Mouse (Mus musculus) forebrain, embryonic 10.5 days (tissue): ENCODE measurements around the gene Ankrd2. TPM values are rescaled to one million over a fixed set of nuclear protein-coding genes. Genes with fewer than 3 reads are reported as not detected.

Experiments
- DNase-seq: peaks from one replicate; pipeline ENCODE4 v3.0.0-alpha.2; 2017; ENCODE audit warnings: low spot score; ENCODE audit errors: extremely low spot score
- H3K27ac ChIP-seq: fragments of 300-500 bp; sonication (generic); 2 replicates; pipeline ENCODE4 v1.5.1; 2016; ENCODE audit warnings: mild to moderate bottlenecking
- H3K27me3 ChIP-seq: fragments of 300-500 bp; sonication (generic); 2 replicates; pipeline ENCODE4 v1.6.1; 2016; ENCODE audit warnings: mild to moderate bottlenecking; ENCODE audit not compliant: poor library complexity, severe bottlenecking
- H3K36me3 ChIP-seq: fragments of 300-500 bp; sonication (generic); replicated peaks from 2 replicates; pipeline ENCODE4 v1.6.1; 2016; ENCODE audit warnings: mild to moderate bottlenecking, moderate library complexity
- H3K4me1 ChIP-seq: fragments of 300-500 bp; sonication (generic); 2 replicates; pipeline ENCODE4 v1.6.1; 2016
- H3K4me3 ChIP-seq: fragments of 300-500 bp; sonication (generic); 2 replicates; pipeline ENCODE4 v1.5.1; 2016; ENCODE audit warnings: mild to moderate bottlenecking, moderate library complexity
- H3K9me3 ChIP-seq: fragments of 300-500 bp; sonication (generic); 2 replicates; pipeline ENCODE4 v1.6.1; 2016; ENCODE audit warnings: mild to moderate bottlenecking, moderate library complexity
- WGBS: fragments of 180-500 bp; shearing (Covaris S2); methylation state at CpG from one replicate; pipeline ENCODE4 v1.1.7; 2016; 5-methylcytosine and 5-hydroxymethylcytosine counted together
- polyA plus RNA-seq: library from polyadenylated mRNA; unstranded; fragments of >200 nt; fragmentation: Nextera tagmentation; extraction: Ambion mirVana; gene quantifications from 2 replicates; pipeline ENCODE4 v1.2.1, GENCODE M21; 2016

Gene Ankrd2
- polyA plus RNA-seq, 1 experiment from 2014 or later, result not detected

DNA sequence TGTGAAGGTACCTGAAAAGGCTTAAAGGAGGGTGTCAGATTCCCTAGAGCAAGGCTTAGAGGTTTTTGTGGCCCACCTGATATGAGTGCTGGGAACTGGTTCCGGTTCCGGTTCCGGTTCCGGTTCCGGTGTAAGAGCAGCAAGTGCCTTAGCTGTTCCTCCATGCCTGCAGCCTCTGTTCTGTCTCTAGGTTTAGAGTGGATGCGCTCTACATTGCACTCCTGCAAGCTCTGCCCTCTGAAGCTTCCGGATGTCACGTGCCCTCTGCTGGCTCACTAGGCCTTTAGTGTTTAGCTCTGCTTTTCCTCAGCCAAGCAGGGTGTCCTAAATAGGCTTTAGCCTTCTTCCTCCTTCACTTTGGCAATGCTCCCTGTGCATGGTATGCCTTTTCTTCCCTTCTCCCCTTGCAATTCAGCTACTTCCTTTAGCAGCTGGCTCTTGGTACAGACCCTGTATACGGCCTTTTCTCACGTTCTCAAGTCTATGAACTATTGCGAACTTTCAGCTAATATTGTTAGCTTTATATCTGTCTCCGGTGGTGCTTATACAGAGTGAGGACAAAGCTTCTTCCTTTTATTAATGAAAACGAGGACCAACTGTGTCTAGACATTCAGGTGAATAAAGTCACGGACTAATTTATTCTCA lies 53.4 kb downstream of the Ankrd2 start:
- peak; percentile 49 for DNase-seq
- H3K4me1 ChIP-seq, result peaks cover 39% of the 10 kb centered on the region
- 27% methylated on average over 14 of the region's 14 CpGs for WGBS
- H3K27ac ChIP-seq, result peak overlapping the region; percentile 91
- no peaks in the 10 kb centered on the region for H3K27me3 ChIP-seq
- H3K9me3 ChIP-seq, result no peaks in the 10 kb centered on the region
- H3K36me3 ChIP-seq, result peaks cover 15% of the 10 kb centered on the region
- peak overlapping the region; percentile 76 for H3K4me3 ChIP-seq

DNA sequence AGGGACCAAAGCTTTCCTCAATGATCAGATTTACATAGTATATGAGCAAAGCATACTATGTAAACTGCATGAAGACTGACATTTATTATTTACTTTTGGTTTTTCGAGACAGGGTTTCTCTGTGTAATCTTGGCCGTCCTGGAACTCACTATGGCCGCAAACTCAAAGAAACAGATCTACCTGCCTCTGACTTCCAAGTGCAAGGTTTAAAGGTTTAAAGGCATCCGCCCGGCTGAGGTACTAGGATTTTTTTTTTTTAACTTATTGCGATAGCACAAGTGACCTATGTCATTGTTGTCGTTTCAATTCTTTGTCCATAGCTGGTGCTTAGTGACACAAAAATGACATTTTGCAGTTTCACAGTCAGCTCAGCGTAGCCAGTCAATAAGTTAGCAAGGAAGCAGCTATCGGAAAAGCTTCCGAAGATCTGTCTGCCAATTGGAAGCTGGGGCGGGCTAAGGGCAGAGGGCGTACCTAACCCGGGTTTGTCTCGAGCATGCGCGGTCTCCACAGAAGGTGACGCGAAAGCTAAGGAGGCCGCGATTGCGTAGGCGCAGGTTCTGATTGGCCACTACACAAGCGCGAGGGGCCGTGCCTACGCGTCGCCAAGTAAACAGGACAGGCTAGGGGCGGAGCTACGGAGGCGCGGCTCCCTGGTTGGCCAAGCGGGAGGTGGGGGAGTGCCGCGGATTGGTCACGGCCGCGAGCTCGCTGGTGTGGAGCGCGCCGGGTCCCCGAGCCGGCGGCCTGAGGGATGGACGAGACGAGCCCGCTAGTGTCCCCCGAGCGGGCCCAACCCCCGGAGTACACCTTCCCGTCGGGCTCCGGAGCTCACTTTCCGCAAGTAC lies 54.2 kb downstream of the Ankrd2 start, which contains the start of gene Pi4k2a:
Gene Pi4k2a, plus strand, starts transcription at position 723 of the 848 bp plus-strand sequence.
- WGBS, result 2% methylated on average over 55 of the region's 55 CpGs
- peaks cover 39% of the 10 kb centered on the region for H3K4me1 ChIP-seq
- H3K9me3 ChIP-seq, result no peaks in the 10 kb centered on the region
- no peaks in the 10 kb centered on the region for H3K27me3 ChIP-seq
- peak within 1 kb of the TSS; percentile 76 for H3K4me3 ChIP-seq
- peaks cover 22% of the 10 kb centered on the region for H3K36me3 ChIP-seq
- peak within 1 kb of the TSS; percentile 91 for H3K27ac ChIP-seq
- DNase-seq, result peak; percentile 98

DNA sequence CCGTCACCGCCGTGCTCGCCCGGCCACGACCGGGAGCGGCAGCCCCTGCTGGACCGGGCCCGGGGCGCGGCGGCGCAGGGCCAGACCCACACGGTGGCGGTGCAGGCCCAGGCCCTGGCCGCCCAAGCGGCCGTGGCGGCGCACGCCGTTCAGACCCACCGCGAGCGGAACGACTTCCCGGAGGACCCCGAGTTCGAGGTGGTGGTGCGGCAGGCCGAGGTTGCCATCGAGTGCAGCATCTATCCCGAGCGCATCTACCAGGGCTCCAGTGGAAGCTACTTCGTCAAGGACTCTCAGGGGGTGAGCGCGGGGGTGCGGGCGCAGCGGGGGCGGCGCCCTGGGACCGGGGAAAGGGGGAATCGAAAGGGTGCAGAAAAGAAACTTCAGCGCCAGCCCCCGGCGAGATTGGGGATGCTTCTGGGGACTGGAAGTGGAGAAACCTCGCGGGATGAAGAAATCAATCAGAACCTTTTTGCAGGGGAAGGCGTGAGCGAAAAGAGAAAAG lies 54.9 kb downstream of the Ankrd2 start:
- Histone ChIP-seq H3K27me3 (no peaks in the 10 kb centered on the region), H3K4me1 (peaks cover 33% of the 10 kb centered on the region), H3K9me3 (no peaks in the 10 kb centered on the region), H3K4me3 (peak overlapping the region; percentile 76), H3K27ac (peak overlapping the region; percentile 91), H3K36me3 (peaks cover 27% of the 10 kb centered on the region)
- under 1% methylated on average over 51 of the region's 52 CpGs for WGBS
- no peak for DNase-seq

Other genes starting within 250 kb of the Ankrd2 start
- gene Arhgap19, start 234.0 kb upstream of the Ankrd2 start, polyA plus RNA-seq, result 49.7 and 50.9 TPM in 2 replicates
- gene Frat1, start 206.0 kb upstream of the Ankrd2 start, polyA plus RNA-seq, result 10.9 and 11.8 TPM in 2 replicates
- gene Frat2, start 187.9 kb upstream of the Ankrd2 start, polyA plus RNA-seq, result 5.4 and 5.5 TPM in 2 replicates
- 43.8 and 43.9 TPM in 2 replicates for gene Rrp12, start 139.8 kb upstream of the Ankrd2 start, polyA plus RNA-seq
- 1,170 and 1,238 TPM in 2 replicates for gene Pgam1, start 124.1 kb upstream of the Ankrd2 start, polyA plus RNA-seq
- 101 and 103 TPM in 2 replicates for gene Exosc1, start 102.6 kb upstream of the Ankrd2 start, polyA plus RNA-seq
- gene Zdhhc16, start 102.5 kb upstream of the Ankrd2 start, polyA plus RNA-seq, result 85.8 and 92.4 TPM in 2 replicates
- gene Mms19, start 54.8 kb upstream of the Ankrd2 start, polyA plus RNA-seq, result 35.3 and 42.3 TPM in 2 replicates
- gene Ubtd1, start 54.2 kb upstream of the Ankrd2 start, polyA plus RNA-seq, result 9.2 and 9.6 TPM in 2 replicates
- 0.95 and 1.3 TPM in 2 replicates for gene Hoga1, start 9.6 kb downstream of the Ankrd2 start, polyA plus RNA-seq
- gene 4933411K16Rik, start 16.2 kb downstream of the Ankrd2 start, polyA plus RNA-seq, result not detected in 2 replicates
- gene Morn4, start 50.4 kb downstream of the Ankrd2 start, polyA plus RNA-seq, result 43.1 and 43.4 TPM in 2 replicates
- gene Pi4k2a, start 54.5 kb downstream of the Ankrd2 start, polyA plus RNA-seq, result 21.3 and 23.3 TPM in 2 replicates
- 23.5 and 23.9 TPM in 2 replicates for gene Avpi1, start 93.1 kb downstream of the Ankrd2 start, polyA plus RNA-seq
- gene Marveld1, start 111.4 kb downstream of the Ankrd2 start, polyA plus RNA-seq, result 2.4 and 3.1 TPM in 2 replicates
- gene Zfyve27, start 128.0 kb downstream of the Ankrd2 start, polyA plus RNA-seq, result 27.0 and 30.3 TPM in 2 replicates
- gene Sfrp5, start 166.3 kb downstream of the Ankrd2 start, polyA plus RNA-seq, result 0.14 TPM in 1 of 2 replicates, not detected in the other
- 0.59 and 1.0 TPM in 2 replicates for gene Golga7b, start 211.6 kb downstream of the Ankrd2 start, polyA plus RNA-seq